Mouse (Mus musculus): ENCODE measurements around the gene Ppp1r36. TPM values are rescaled to one million over a fixed set of nuclear protein-coding genes. Genes with fewer than 3 reads are reported as not detected.

The Ppp1r36 gene
- total and polyA plus RNA-seq, 3 experiments: not detected

DNA sequence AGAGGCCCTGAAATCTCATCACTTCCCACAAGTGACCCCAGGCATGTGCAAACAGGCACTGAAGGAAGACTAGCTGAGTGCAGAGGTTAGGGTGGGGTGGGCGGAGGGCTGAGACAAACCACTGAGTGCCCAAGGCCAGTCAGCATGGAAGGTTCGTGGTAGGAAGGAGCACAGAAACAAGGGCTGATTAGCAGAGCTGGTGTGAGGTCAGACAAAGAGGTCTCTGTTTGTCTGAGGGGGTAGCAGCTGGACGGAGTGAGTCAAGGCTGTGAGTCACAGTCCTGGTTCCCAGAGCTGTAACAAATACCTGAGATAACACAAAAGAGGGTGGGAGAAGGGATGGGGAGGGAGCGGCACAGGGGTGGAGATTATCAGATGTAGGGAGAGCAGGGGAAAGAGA lies 41.7 kb downstream of the Ppp1r36 start:
- H3K4me3 ChIP-seq (replicated peaks in 1 of 3; ENCODE audit: low read depth in 2 of 3, low read length in 2 of 3, poor library complexity in 1 of 3): no peak overlapping the region
- dilution Hi-C loops (cut with MboI; ENCODE audit: extremely low pct_ligation_motif_present, extremely low pct_unique_long_range_greater_than_20kb, low sequenced_read_pairs) (no loop called here), in situ Hi-C loops (cut with MboI; ENCODE audit: low pct_ligation_motif_present, low pct_unique_long_range_greater_than_20kb, low sequenced_read_pairs) (no loop called here)
- no peaks in the 10 kb centered on the region for H3K27me3 ChIP-seq (replicated peaks)
- H3K36me3 ChIP-seq (replicated peaks in 1 of 2; ENCODE audit: control insufficient read depth in 1 of 2, insufficient read depth in 1 of 2, low read length in 1 of 2): peaks cover 25 to 60% of the 10 kb centered on the region in 2 experiments
- peaks cover 6 to 24% of the 10 kb centered on the region in 2 experiments for H3K4me1 ChIP-seq (ENCODE audit: control insufficient read depth in 1 of 2, insufficient read depth in 2 of 2)
- H3K9ac ChIP-seq (ENCODE audit: insufficient read depth, low read depth): no peak overlapping the region
- no peak for DNase-seq (ENCODE audit: extremely low read depth)
- TF ChIP-seq POLR2AphosphoS2 (IDR thresholded peaks at IDR 0.05; ENCODE audit: low read depth, low read length) (no peak), MYC (IDR thresholded peaks at IDR 0.05; ENCODE audit: low read depth, low read length) (no peak), PAX5 (IDR thresholded peaks at IDR 0.05; ENCODE audit: low read length) (no peak), ZKSCAN1 (IDR thresholded peaks at IDR 0.05; ENCODE audit: borderline replicate concordance, low read depth, low read length) (no peak), JUND (conservative IDR thresholded peaks at IDR 0.05; ENCODE audit: low read depth, low read length) (no peak), EP300 (IDR thresholded peaks at IDR 0.05; ENCODE audit: low read length) (no peak), ZNF384 (IDR thresholded peaks at IDR 0.05; ENCODE audit: low read depth, low read length) (no peak), KAT2A (IDR thresholded peaks at IDR 0.05; ENCODE audit: insufficient replicate concordance, low read length) (no peak), SIN3A (IDR thresholded peaks at IDR 0.05; ENCODE audit: low read length) (no peak), RCOR1 (conservative IDR thresholded peaks at IDR 0.05; ENCODE audit: low read depth, low read length) (no peak), POLR2A (IDR thresholded peaks at IDR 0.05; ENCODE audit: low read depth, low read length) (no peak), E2F4 (IDR thresholded peaks at IDR 0.05; ENCODE audit: insufficient replicate concordance, low read depth, low read length) (no peak), TCF12 (IDR thresholded peaks at IDR 0.05; ENCODE audit: low read depth, low read length) (no peak), MAFK (IDR thresholded peaks at IDR 0.05; ENCODE audit: insufficient replicate concordance, low read length) (no peak), USF1 (IDR thresholded peaks at IDR 0.05; ENCODE audit: low read depth, low read length) (no peak), HCFC1 (IDR thresholded peaks at IDR 0.05; ENCODE audit: low read depth, low read length) (no peak), NELFE (IDR thresholded peaks at IDR 0.05; ENCODE audit: low read depth, low read length) (no peak), MAZ (IDR thresholded peaks at IDR 0.05; ENCODE audit: low read depth, low read length) (no peak)
- no peak overlapping the region for H3K27ac ChIP-seq (ENCODE audit: insufficient read depth, low read depth)
- H3K79me2 ChIP-seq (replicated peaks; ENCODE audit: control insufficient read depth, extremely low read depth, insufficient read depth, poor library complexity, severe bottlenecking): peaks cover 2% of the 10 kb centered on the region
- peaks cover 2% of the 10 kb centered on the region for H3K9me3 ChIP-seq (replicated peaks; ENCODE audit: low read length)
- no peak overlapping the region for H3K4me2 ChIP-seq (ENCODE audit: insufficient read depth, low read depth, poor library complexity, severe bottlenecking)

GRCm38 (mm10) chr12:76463391-76463790 lies 46.1 kb downstream of the Ppp1r36 start:
- dilution Hi-C loops (cut with MboI; ENCODE audit: extremely low pct_ligation_motif_present, extremely low pct_unique_long_range_greater_than_20kb, low sequenced_read_pairs): no loop called here
- TF ChIP-seq MXI1 (IDR thresholded peaks at IDR 0.05; ENCODE audit: low read depth, low read length): peak; percentile 31; the same call in 1 of the 2 replicates
- no peak for TF ChIP-seq MAX (IDR thresholded peaks at IDR 0.05; ENCODE audit: low read length)
- TF ChIP-seq MEF2A (IDR thresholded peaks at IDR 0.05; ENCODE audit: borderline replicate concordance, low read depth, low read length): 0 out of 2 replicates have a peak, but pooled peaks have one; percentile 31
- TF ChIP-seq HCFC1 (IDR thresholded peaks at IDR 0.05; ENCODE audit: low read depth, low read length): no peak
- no peak for TF ChIP-seq NRF1 (IDR thresholded peaks at IDR 0.05; ENCODE audit: low read depth, low read length)
- peak; percentile 69 for TF ChIP-seq SIN3A (IDR thresholded peaks at IDR 0.05; ENCODE audit: low read length)
- no peak for TF ChIP-seq ELF1 (IDR thresholded peaks at IDR 0.05; ENCODE audit: low read depth, low read length)
- TF ChIP-seq CTCF (conservative IDR thresholded peaks at IDR 0.05 in 1 of 2, IDR thresholded peaks at IDR 0.05 in 1 of 2; ENCODE audit: low read depth in 2 of 2, low read length in 2 of 2): no peak
- no peak for TF ChIP-seq NELFE (IDR thresholded peaks at IDR 0.05; ENCODE audit: low read depth, low read length)
- TF ChIP-seq CHD2 (IDR thresholded peaks at IDR 0.05; ENCODE audit: low read length): peak; percentile 50; the same call in 1 of the 2 replicates
- TF ChIP-seq JUND (conservative IDR thresholded peaks at IDR 0.05; ENCODE audit: low read depth, low read length): peak; percentile 88
- no peak for TF ChIP-seq KAT2A (IDR thresholded peaks at IDR 0.05; ENCODE audit: insufficient replicate concordance, low read length)
- TF ChIP-seq JUN (IDR thresholded peaks at IDR 0.05; ENCODE audit: insufficient read depth, low read depth, low read length): peak; percentile 80
- no peak for TF ChIP-seq POLR2AphosphoS2 (IDR thresholded peaks at IDR 0.05; ENCODE audit: low read depth, low read length)
- no peak for TF ChIP-seq GABPA (IDR thresholded peaks at IDR 0.05; ENCODE audit: insufficient replicate concordance, low read depth, low read length)
- peak; percentile 80 for TF ChIP-seq EP300 (IDR thresholded peaks at IDR 0.05; ENCODE audit: low read length)
- TF ChIP-seq MAFK (IDR thresholded peaks at IDR 0.05; ENCODE audit: insufficient replicate concordance, low read length): 0 out of 2 replicates have a peak, but pooled peaks have one; percentile 33
- no peak for TF ChIP-seq UBTF (IDR thresholded peaks at IDR 0.05; ENCODE audit: low read depth, low read length)
- TF ChIP-seq ETS1 (conservative IDR thresholded peaks at IDR 0.05; ENCODE audit: low read depth, low read length): peak; percentile 67
- no peak; the same call in 1 of the 2 replicates for TF ChIP-seq SMC3 (IDR thresholded peaks at IDR 0.05; ENCODE audit: low read depth, low read length)
- 0 out of 2 replicates have a peak, but pooled peaks have one; percentile 26 for TF ChIP-seq RCOR1 (conservative IDR thresholded peaks at IDR 0.05; ENCODE audit: low read depth, low read length)
- TF ChIP-seq ZC3H11A (IDR thresholded peaks at IDR 0.05; ENCODE audit: low read depth, low read length): no peak

More at GRCm38 (mm10) chr12:76463391-76463790, 46.1 kb downstream of the Ppp1r36 start:
- peaks cover 13 to 26% of the 10 kb centered on the region in 2 experiments for H3K4me1 ChIP-seq (ENCODE audit: control insufficient read depth in 1 of 2, insufficient read depth in 2 of 2)
- H3K27me3 ChIP-seq (replicated peaks): no peaks in the 10 kb centered on the region
- H3K4me3 ChIP-seq (replicated peaks in 1 of 3; ENCODE audit: low read depth in 2 of 3, low read length in 2 of 3, poor library complexity in 1 of 3): no peak overlapping the region
- DNase-seq (ENCODE audit: extremely low read depth): peak; percentile 62
- 0 out of 2 replicates have a peak overlapping the region, but pooled peaks have one; percentile 42 for H3K4me2 ChIP-seq (ENCODE audit: insufficient read depth, low read depth, poor library complexity, severe bottlenecking)
- peaks cover 7 to 34% of the 10 kb centered on the region in 2 experiments for H3K36me3 ChIP-seq (replicated peaks in 1 of 2; ENCODE audit: control insufficient read depth in 1 of 2, insufficient read depth in 1 of 2, low read length in 1 of 2)
- H3K27ac ChIP-seq (ENCODE audit: insufficient read depth, low read depth): peak overlapping the region; percentile 58
- no peak overlapping the region for H3K9ac ChIP-seq (ENCODE audit: insufficient read depth, low read depth)
- H3K79me2 ChIP-seq (replicated peaks; ENCODE audit: control insufficient read depth, extremely low read depth, insufficient read depth, poor library complexity, severe bottlenecking): no peaks in the 10 kb centered on the region
- peaks cover 2% of the 10 kb centered on the region for H3K9me3 ChIP-seq (replicated peaks; ENCODE audit: low read length)
- in situ Hi-C loops (cut with MboI; ENCODE audit: low pct_ligation_motif_present, low pct_unique_long_range_greater_than_20kb, low sequenced_read_pairs): no loop called here

All from CH12.LX (cell line).